ENCODE assay signal across 20 mouse cellular contexts in genomic region chr19:5419630-5420029, GRCm38 (mm10). TPM values are rescaled to one million over a fixed set of nuclear protein-coding genes. Genes with fewer than 3 reads are reported as not detected.
"Had no signal": no experiment of that assay in that cellular context is flagged by ENCODE, and none has a peak within 500 bp of the region (broad histone marks: within the 10 kb centered on the region; RNA-seq: fewer than 3 reads in every experiment).

No protein-coding gene starts in this region.

- H3K4me2 ChIP-seq: neural tube, embryonic 15.5 days; stomach, embryonic 15.5 days had no signal

- DNase-seq: retina, postnatal 1 day; right cerebral cortex, adult 18-20 months; right cerebral cortex, postnatal 14 days; right cerebral cortex, postnatal 25 days; right cerebral cortex, postnatal 4 days; spleen, adult 18-20 months; thymus, adult 18-20 months; thymus, adult 2 months; thymus, postnatal 14 days; thymus, postnatal 25 days; thymus, postnatal 36 days; thymus, postnatal 4 days had no signal

- H3K9me3 ChIP-seq: neural tube, embryonic 15.5 days; stomach, embryonic 15.5 days had no signal

- H3K9ac ChIP-seq: neural tube, embryonic 15.5 days; stomach, embryonic 15.5 days had no signal

- H3K4me3 ChIP-seq: neural tube, embryonic 15.5 days; stomach, embryonic 15.5 days had no signal

- H3K27me3 ChIP-seq: neural tube, embryonic 15.5 days; stomach, embryonic 15.5 days had no signal

- H3K27ac ChIP-seq: neural tube, embryonic 15.5 days; stomach, embryonic 15.5 days; stomach, postnatal 0 days had no signal

RNA-seq across cellular contexts. Expression of gene Tsga10ip, which starts 17.3 kb away (rescaled TPM):
- total RNA-seq: neutrophil, adult 5-6 weeks had no signal
- polyA plus RNA-seq: neural tube, embryonic 14.5 days; neural tube, embryonic 15.5 days; stomach, embryonic 14.5 days; urinary bladder, adult 2 months had no signal

RNA-seq across cellular contexts. Expression of gene Fosl1, which starts 27.7 kb away (rescaled TPM):
- total RNA-seq: neutrophil, adult 5-6 weeks had no signal
- polyA plus RNA-seq: neural tube, embryonic 14.5 days; neural tube, embryonic 15.5 days; stomach, embryonic 14.5 days; stomach, embryonic 15.5 days; stomach, embryonic 16.5 days; urinary bladder, adult 2 months had no signal
